Mouse (Mus musculus) cerebellum, adult 18-20 months (tissue): Measurements from ENCODE around the gene Hephl1.

Experiments
- DNase-seq, 2 experiments: peaks; one replicate each; pipeline ENCODE4 v3.0.0; 2021

Gene Hephl1

GRCm38 (mm10) chr9:15015223-15015956 is 96.5 kb downstream of the Hephl1 start:
- DNase-seq = peak; percentile 61 to 70

- no peak for DNase-seq
These were observed 104.3 kb downstream of the Hephl1 start for GRCm38 (mm10) chr9:15007566-15007965.

- no peak for DNase-seq
These were observed 107.6 kb downstream of the Hephl1 start for GRCm38 (mm10) chr9:15004298-15004685.

GRCm38 (mm10) chr9:15003676-15004297 is 108.1 kb downstream of the Hephl1 start:
- DNase-seq = no peak

GRCm38 (mm10) chr9:15002995-15003613 is 108.8 kb downstream of the Hephl1 start:
- DNase-seq = no peak
